Mouse (Mus musculus): ENCODE measurements around the gene Ccdc174. TPM values are rescaled to one million over a fixed set of nuclear protein-coding genes. Genes with fewer than 3 reads are reported as not detected.
A peak's percentile ranks its signal among the peaks of the same experiment; 100 is the strongest.

Gene Ccdc174
- total and polyA plus RNA-seq, 3 experiments, result 13.7 to 23.5 (median 18.8) TPM

GRCm38 (mm10) chr6:91914011-91914410 is 36.2 kb downstream of the Ccdc174 start:
- H3K4me2 ChIP-seq (ENCODE audit: insufficient read depth, low read depth, poor library complexity, severe bottlenecking), result no peak overlapping the region
- TF ChIP-seq ZNF384 (IDR thresholded peaks at IDR 0.05; ENCODE audit: low read depth, low read length) (no peak), BHLHE40 (IDR thresholded peaks at IDR 0.05; ENCODE audit: low read depth, low read length) (no peak), GABPA (IDR thresholded peaks at IDR 0.05; ENCODE audit: insufficient replicate concordance, low read depth, low read length) (no peak), CHD1 (IDR thresholded peaks at IDR 0.05; ENCODE audit: low read depth, low read length) (no peak), MYC (IDR thresholded peaks at IDR 0.05; ENCODE audit: low read depth, low read length) (no peak), TCF12 (IDR thresholded peaks at IDR 0.05; ENCODE audit: low read depth, low read length) (no peak), PAX5 (IDR thresholded peaks at IDR 0.05; ENCODE audit: low read length) (no peak), HCFC1 (IDR thresholded peaks at IDR 0.05; ENCODE audit: low read depth, low read length) (no peak), SIN3A (IDR thresholded peaks at IDR 0.05; ENCODE audit: low read length) (no peak), ELF1 (IDR thresholded peaks at IDR 0.05; ENCODE audit: low read depth, low read length) (no peak), MAFK (IDR thresholded peaks at IDR 0.05; ENCODE audit: insufficient replicate concordance, low read length) (no peak), ETS1 (conservative IDR thresholded peaks at IDR 0.05; ENCODE audit: low read depth, low read length) (no peak), ZC3H11A (IDR thresholded peaks at IDR 0.05; ENCODE audit: low read depth, low read length) (no peak), POLR2AphosphoS2 (IDR thresholded peaks at IDR 0.05; ENCODE audit: low read depth, low read length) (no peak), USF2 (conservative IDR thresholded peaks at IDR 0.05; ENCODE audit: low read depth, low read length) (no peak), IRF4 (IDR thresholded peaks at IDR 0.05; ENCODE audit: low read depth, low read length) (no peak), JUND (conservative IDR thresholded peaks at IDR 0.05; ENCODE audit: low read depth, low read length) (no peak), MEF2A (IDR thresholded peaks at IDR 0.05; ENCODE audit: borderline replicate concordance, low read depth, low read length) (no peak), RAD21 (IDR thresholded peaks at IDR 0.05; ENCODE audit: low read depth, low read length) (no peak), RCOR1 (conservative IDR thresholded peaks at IDR 0.05; ENCODE audit: low read depth, low read length) (no peak)
- H3K79me2 ChIP-seq (replicated peaks; ENCODE audit: control insufficient read depth, extremely low read depth, insufficient read depth, poor library complexity, severe bottlenecking), result no peaks in the 10 kb centered on the region
- no peak overlapping the region for H3K4me3 ChIP-seq (replicated peaks in 1 of 3; ENCODE audit: low read depth in 2 of 3, low read length in 2 of 3, poor library complexity in 1 of 3)
- no peak overlapping the region for H3K9ac ChIP-seq (ENCODE audit: insufficient read depth, low read depth)
- dilution Hi-C loops (cut with MboI; ENCODE audit: extremely low pct_ligation_motif_present, extremely low pct_unique_long_range_greater_than_20kb, low sequenced_read_pairs), result no loop called here
- H3K27me3 ChIP-seq (replicated peaks), result no peaks in the 10 kb centered on the region
- no peak overlapping the region for H3K27ac ChIP-seq (ENCODE audit: insufficient read depth, low read depth)
- no peaks in the 10 kb centered on the region for H3K9me3 ChIP-seq (replicated peaks; ENCODE audit: low read length)
- no peaks in the 10 kb centered on the region for H3K36me3 ChIP-seq (replicated peaks in 1 of 2; ENCODE audit: control insufficient read depth in 1 of 2, insufficient read depth in 1 of 2, low read length in 1 of 2)
- no peak for DNase-seq (ENCODE audit: extremely low read depth)
- H3K4me1 ChIP-seq (ENCODE audit: control insufficient read depth in 1 of 2, insufficient read depth in 2 of 2), result peaks cover 12 to 29% of the 10 kb centered on the region in 2 experiments
- in situ Hi-C loops (cut with MboI; ENCODE audit: low pct_ligation_motif_present, low pct_unique_long_range_greater_than_20kb, low sequenced_read_pairs), result no loop called here

GRCm38 (mm10) chr6:91917286-91917685 is 39.4 kb downstream of the Ccdc174 start:
- Histone ChIP-seq H3K27ac (ENCODE audit: insufficient read depth, low read depth) (no peak overlapping the region), H3K36me3 (replicated peaks in 1 of 2; ENCODE audit: control insufficient read depth in 1 of 2, insufficient read depth in 1 of 2, low read length in 1 of 2) (no peaks in the 10 kb centered on the region), H3K9ac (ENCODE audit: insufficient read depth, low read depth) (no peak overlapping the region), H3K27me3 (replicated peaks) (no peaks in the 10 kb centered on the region), H3K79me2 (replicated peaks; ENCODE audit: control insufficient read depth, extremely low read depth, insufficient read depth, poor library complexity, severe bottlenecking) (no peaks in the 10 kb centered on the region), H3K9me3 (replicated peaks; ENCODE audit: low read length) (no peaks in the 10 kb centered on the region), H3K4me2 (ENCODE audit: insufficient read depth, low read depth, poor library complexity, severe bottlenecking) (no peak overlapping the region), H3K4me1 (ENCODE audit: control insufficient read depth in 1 of 2, insufficient read depth in 2 of 2) (peaks cover 12 to 46% of the 10 kb centered on the region in 2 experiments), H3K4me3 (replicated peaks in 1 of 3; ENCODE audit: low read depth in 2 of 3, low read length in 2 of 3, poor library complexity in 1 of 3) (no peak overlapping the region)
- no peak for TF ChIP-seq SMC3 (IDR thresholded peaks at IDR 0.05; ENCODE audit: low read depth, low read length)
- TF ChIP-seq EP300 (IDR thresholded peaks at IDR 0.05; ENCODE audit: low read length), result peak; percentile 29; the same call in 1 of the 2 replicates
- no peak for TF ChIP-seq MAZ (IDR thresholded peaks at IDR 0.05; ENCODE audit: low read depth, low read length)
- no peak for TF ChIP-seq ZMIZ1 (IDR thresholded peaks at IDR 0.05; ENCODE audit: low read depth, low read length)
- no peak for TF ChIP-seq E2F4 (IDR thresholded peaks at IDR 0.05; ENCODE audit: insufficient replicate concordance, low read depth, low read length)
- peak; percentile 29; the same call in 1 of the 2 replicates for TF ChIP-seq TCF12 (IDR thresholded peaks at IDR 0.05; ENCODE audit: low read depth, low read length)
- DNase-seq (ENCODE audit: extremely low read depth), result peak; percentile 25
- dilution Hi-C loops (cut with MboI; ENCODE audit: extremely low pct_ligation_motif_present, extremely low pct_unique_long_range_greater_than_20kb, low sequenced_read_pairs) (no loop called here), in situ Hi-C loops (cut with MboI; ENCODE audit: low pct_ligation_motif_present, low pct_unique_long_range_greater_than_20kb, low sequenced_read_pairs) (no loop called here)

Data from CH12.LX (cell line).